Mouse (Mus musculus) gastrocnemius, postnatal 14 days (tissue): ENCODE measurements at regions not wholly inside any gene's neighbourhood (a gene's known extent, or its start where the extent isn't known, plus 50 kb on each side); places are given as distances from the start of the nearest gene placed in this dataset.
"Not testable (repeated sequence)": the region's sequence is repeated elsewhere in the genome, so short reads cannot be mapped to it uniquely, and the experiment has no call there.

ENCODE experiments used
- DNase-seq: peaks from one replicate; pipeline ENCODE4 v3.0.0; 2021; ENCODE audit warnings: mixed read lengths
- intact Hi-C: fragments of 180-260 bp; cut with DNase I; formaldehyde crosslinking; loops from one replicate; pipeline ENCODE4 v1.15.1; 2025; ENCODE audit warnings: low total_unique reads
- microRNA-seq, 2 experiments: library from miRNA; unstranded; fragments of <30 nt; microRNA quantifications; one replicate each; pipeline ENCODE4 v1.2.0; 2021

DNA sequence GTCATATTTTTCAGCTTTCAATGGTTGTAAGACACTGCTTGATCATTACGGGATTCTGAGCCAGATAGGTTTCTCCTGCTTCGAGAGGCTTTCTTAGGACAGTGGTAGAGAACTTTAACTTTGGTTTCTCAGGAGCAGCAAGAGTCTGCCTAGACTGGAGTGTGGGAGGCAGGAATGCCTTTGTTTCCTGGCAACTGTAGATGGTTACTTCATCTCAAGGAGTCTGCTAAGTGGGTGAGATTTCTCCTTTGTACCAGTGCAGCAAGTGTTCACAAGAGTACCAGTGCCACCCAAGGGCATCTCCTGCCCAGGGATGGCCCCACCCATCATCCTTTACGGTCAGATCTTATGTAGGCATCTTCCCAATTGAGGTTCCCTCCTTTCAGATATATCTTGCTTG lies 173.0 kb upstream of the Gm10131 start:
- intact Hi-C loops, result no loop called here
- DNase-seq, result no peak

DNA sequence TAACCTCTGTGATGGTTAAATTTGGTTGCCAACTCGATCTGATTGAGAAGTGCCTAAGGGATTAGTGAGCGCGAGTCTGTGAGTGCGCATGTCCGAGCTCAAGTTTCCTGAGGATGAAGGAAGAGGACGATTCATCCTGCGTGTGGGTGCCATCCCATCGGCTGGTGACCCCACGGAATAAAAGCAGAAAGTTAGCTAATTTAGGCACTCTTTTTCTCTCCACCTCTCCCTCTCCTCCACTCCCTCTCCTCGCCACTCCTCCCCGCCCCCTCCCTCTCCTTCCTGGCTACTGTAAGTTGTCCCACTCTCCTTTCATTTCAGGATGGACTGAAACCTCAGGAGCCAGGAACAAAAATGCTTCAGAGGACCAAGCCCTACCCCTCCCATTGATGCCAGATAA lies 168.9 kb upstream of the Gm10131 start:
- intact Hi-C loops, result no loop called here
- no peak for DNase-seq

DNA sequence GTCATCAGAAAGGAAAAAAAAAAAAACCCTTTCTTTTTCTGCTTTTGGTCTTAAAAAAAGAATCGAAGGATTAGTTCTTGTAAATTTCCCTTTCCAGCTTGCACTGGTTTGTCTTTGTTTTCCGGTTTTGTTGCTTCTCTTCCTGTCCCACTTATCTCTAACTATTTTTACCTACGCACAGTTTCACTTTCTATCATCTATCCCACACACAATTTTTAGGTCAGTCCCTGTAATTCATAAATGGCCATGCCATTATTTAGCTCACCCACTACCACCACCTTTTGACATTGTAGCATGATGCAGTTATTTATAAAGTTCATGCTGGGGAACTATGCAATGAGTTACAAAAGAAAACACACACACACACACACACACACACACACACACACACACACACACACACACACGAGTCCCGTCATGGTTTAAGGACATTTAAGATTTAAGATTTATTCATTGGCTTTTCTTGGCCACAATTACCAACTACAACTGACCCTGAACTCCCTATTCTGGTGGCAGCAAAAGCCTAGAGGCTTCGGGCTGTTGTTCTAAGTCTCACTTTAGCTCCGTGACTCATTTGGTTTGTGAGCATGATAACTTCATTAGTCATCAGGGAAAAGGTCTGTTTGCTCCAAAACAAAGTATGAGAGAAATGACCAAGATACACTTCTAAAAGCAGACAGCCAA lies 164.6 kb upstream of the Gm10131 start:
- DNase-seq, result no peak
- intact Hi-C loops, result no loop called here

DNA sequence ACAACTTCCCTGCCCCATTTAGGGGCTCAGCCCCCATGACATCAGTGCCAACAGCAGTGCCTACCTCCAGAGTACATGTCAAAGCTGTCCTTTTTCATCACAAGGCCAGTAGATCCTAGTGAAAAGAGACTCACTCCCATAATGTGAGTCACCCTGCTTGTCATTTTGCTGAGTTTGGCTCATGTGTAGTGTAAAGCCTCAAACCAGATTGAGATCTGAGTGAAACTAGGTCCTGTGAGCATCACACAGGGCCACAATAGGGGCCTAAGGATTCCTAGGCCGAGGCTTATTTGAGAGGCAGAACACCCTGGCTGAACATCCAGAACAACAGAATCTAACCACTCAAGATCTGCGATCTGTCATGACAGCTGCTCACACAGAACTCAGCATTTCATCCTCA lies 163.3 kb upstream of the Gm10131 start:
- intact Hi-C loops, result not testable (repeated sequence)

DNA sequence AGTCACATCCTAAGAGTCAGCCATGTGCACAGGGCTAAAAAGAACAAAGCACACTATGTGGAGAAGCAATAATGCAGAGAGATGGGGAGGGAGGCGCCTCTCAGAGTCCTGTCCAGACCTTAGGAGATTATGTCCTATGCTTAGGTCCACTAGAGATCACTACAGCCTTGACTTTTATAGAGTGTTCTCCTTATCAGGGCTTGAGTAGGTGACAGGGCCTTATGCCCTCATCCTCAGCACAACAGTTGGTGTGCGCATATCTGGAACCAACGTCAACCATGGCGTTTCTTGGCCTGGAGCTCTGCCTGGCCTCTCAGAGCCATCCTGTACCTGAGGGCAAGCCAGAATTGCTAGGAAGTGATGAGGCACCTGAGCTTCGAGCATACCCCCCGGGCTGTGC lies 162.6 kb upstream of the Gm10131 start:
- no peak for DNase-seq
- intact Hi-C loops, result no loop called here

More for the DNA sequence above, 163.3 kb upstream of the Gm10131 start:
- not testable (repeated sequence) for DNase-seq

DNA sequence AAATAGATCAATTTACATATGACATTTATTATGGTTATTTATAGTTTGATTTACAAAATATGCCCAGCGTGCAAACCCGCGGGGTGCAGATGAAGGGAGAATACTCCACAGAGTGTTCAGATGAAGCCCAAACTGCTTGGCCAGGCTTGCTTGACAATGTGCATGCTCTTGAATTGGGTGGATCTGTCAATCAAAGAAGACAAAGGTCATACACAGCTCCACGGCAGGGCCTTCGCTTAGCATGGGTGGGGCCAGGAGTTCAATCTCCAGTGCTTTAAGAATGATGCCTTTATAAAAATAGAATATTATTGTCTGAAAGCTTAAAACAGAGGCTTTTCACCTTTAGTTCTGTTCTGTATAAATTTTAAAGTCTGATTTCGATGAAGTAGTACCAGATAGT lies 158.3 kb upstream of the Gm10131 start:
- intact Hi-C loops, result no loop called here
- no peak for DNase-seq

DNA sequence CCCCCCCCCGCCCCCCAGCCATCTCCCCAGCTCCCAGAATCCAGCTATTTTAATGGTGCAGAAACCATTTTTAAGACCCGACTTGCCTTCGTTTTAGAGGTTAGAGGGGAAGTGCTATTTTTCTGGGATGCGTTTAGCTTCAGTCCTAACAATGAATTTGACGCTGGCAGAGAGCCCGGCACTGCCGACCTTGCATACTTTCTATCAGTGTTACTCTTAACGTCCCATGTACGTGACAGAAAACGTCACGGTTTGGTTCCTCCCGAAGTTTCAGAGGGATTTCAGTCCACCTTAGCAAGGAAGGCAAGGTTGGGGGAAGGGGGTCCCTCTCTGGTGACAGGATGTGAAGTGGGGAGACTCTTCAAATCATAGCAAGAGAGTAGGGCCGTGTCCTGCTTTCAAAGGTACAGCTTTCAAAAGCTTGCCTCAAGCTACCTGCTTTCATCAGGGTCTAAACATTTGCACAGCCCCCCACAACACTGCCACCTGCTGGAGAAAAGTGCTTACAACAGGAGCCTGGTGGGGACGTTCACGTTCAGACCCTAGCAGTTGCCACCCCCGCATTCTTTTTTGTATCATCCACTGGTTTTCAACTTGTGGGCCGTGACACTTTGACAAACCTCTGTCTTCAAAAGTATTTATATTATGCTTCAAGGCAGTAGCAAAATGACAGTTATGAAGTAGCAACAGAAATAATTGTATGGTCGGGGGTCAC lies 157.4 kb upstream of the Gm10131 start:
- no peak for DNase-seq
- intact Hi-C loops, result no loop called here

DNA sequence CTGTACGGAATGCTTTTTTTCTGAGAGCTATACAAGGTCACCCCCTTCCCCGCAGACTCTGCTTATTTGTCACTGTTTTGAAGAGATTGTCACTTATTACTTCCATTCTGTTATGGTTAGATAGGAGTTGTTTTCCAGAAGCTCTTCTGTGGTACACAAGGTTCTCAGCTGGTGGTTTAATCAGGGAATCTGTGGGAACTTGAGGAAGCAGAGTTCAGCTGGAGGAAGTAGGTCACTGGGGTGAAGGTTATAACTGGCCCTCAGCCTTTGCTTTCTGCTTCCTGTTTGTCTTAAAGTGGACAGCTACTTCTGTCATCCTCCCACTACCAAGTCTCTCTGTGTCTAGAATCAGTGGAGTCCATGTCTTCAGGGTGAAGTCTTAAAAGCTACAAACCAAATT lies 143.4 kb upstream of the Gm10131 start:
- intact Hi-C loops, result no loop called here
- DNase-seq, result no peak

DNA sequence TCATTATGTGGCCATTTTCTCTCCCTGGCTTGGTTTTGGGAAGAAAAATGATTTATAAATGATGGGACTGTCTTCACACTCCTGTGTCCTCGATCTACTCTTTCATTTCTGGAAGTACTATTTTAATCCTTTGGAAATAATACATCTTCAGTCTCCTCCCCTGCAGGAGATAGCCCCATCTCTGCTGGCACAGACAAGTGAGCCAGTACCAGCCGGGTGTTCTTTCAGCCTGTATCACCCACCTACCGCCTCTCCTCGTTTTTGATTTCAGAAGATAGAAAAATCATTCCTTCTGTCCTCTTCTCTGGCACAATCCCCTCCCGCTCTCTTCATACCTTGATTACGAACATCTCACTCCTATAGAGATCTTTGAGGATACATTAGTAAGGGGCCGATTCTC lies 140.4 kb upstream of the Gm10131 start:
- intact Hi-C loops, result no loop called here
- no peak for DNase-seq

DNA sequence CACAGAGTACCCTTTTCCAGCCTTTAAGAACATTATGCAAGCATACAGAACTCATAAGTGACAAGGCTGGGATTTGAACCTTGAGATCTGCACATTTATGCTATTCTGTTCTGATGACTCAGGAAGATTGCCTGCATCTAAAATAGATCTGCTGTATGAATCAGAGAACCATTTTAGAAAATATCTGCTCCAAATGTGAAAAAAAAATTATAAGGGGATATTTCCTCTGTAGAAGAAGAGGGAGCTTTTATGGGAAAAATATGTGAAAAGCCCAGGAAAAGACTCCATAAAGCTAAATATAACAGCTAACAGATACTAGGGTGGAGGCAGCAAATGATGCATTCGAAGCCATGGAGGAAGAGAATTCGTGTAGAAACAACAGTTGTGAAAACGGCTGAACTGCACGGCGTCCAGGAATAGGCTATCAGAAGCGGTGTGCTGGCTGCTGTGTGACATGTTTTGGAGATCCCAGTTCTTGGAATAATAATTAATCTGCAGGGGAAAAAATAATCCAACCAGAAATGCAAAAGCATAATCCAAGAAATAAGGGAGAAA lies 127.9 kb upstream of the Gm10131 start:
- intact Hi-C loops, result no loop called here
- DNase-seq, result no peak

DNA sequence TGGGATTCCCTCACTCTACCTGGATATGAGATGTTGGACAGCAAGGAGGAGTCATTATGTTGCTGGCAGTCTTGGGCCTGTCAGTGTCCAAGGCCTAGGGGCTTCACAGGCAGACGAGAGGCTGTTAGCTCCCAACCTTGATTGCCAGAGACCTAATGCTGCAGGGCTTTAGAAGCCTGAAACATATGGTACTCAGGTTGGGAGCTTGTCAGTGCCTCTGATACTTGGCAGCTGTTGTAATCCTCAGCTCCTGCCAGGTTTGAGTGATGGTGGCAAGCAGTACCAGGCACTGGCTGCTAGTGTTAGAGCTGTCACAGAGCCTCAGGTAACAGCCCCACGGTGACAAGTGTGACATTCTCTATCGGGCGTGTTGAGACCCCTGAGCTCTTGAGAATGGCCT lies 122.2 kb upstream of the Gm10131 start:
- intact Hi-C loops, result no loop called here
- no peak for DNase-seq

DNA sequence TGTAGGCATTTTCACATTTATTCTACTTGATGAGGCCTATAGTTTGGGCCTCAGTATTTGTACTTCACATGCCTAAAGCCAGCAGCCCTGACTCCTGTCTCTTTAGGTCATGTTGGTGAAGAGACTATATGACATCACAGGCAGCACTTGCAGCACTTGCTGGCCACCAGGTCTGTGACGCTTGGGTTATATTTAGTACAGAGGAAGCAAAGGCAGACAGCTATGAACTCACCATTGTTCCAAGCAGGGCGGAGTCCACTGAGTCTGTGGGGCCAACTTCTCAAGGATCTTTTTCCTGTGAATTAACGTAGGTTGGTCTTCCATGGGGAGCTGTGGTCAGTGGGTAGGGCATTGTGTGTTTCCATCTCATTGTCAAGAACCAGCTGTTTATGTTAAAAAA lies 117.9 kb upstream of the Gm10131 start:
- intact Hi-C loops, result no loop called here
- no peak for DNase-seq

DNA sequence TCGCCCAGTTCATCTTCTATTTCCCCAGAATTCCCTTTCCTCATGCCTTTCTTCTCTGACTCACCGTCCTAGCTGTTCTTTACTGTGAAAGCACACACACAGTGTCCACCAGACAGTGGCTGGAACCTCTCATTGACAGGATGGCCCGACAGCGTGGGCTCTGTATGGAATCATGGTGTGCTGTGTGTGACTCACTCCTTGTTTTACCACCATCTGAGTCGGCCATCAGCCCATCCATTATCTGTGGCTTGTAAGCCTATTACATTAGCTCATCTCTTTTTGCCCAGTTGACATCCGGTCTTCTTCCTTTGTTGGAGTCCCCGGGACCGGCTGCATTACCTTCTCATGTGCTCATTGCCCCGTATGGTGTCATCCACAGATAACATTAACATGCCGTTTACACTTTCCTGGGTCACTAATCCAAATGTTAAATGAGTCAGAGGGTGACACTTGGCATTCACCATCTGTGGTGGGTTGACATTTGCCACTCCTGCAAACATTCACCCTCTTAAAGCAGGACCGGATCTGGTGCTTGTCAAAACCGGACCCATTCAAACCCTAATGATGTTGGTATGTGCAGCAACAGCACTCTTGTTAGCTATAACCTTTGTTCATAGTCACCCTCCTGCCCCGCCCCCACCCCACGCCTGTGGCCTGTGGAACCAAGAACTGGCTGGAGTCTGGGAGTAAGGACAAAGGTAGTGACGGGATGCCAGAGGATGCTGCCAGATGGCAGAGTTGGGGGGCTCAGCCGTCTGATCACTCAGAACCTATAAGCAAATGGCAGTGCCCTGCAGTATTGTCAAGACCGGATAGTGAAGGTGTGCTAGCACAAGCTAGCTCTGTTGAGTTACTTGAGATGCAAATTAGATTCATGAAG lies 113.7 kb upstream of the Gm10131 start:
- intact Hi-C loops, result no loop called here
- DNase-seq, result no peak

DNA sequence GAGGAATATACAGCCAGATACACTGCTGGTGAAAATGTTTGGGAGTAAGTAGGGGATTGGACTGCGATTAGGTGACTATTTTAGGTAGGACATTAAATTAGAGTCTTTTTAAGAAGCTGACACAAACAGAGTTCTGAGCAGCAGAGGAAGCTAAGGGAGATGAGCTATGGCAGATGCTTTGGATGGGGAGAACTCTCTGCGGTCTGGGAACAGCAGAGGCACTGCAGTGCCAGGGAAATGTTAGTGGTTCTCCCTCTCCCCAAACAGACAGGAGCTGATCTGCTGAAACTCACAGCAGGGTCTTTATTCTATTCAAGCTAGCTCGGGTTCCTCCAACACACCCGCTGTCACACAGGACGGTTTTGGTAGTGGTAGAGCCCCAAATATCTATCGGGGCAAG lies 110.7 kb upstream of the Gm10131 start:
- intact Hi-C loops, result no loop called here
- DNase-seq, result no peak

Small RNA genes lying in the stretch of these regions (microRNA-seq; reads per million reads assigned to microRNA genes)
- gene Gm23177, result 0 reads per million in 2 experiments
